ENCODE assay signal across 15 mouse cellular contexts in genomic region chr9:62426021-62426420, GRCm38 (mm10).
DNase-seq lines count a peak whose midpoint lies in the region; ATAC-seq and TF ChIP-seq lines count a peak whose summit lies in the region.
"Had no signal": no experiment of that assay in that cellular context is flagged by ENCODE, and none has a peak within 500 bp of the region (broad histone marks: within the 10 kb centered on the region; RNA-seq: fewer than 3 reads in every experiment).

No protein-coding gene starts in this region.

- no peaks in the 10 kb centered on the region for H3K27me3 ChIP-seq in embryonic facial prominence, embryonic 12.5 days
- H3K27me3 ChIP-seq in embryonic facial prominence, embryonic 10.5 days (replicated peaks; ENCODE audit: low read depth, poor library complexity, severe bottlenecking), result no peaks in the 10 kb centered on the region
- no peaks in the 10 kb centered on the region for H3K27me3 ChIP-seq in heart, postnatal 0 days (ENCODE audit: control insufficient read depth, insufficient read depth, low read length)
- H3K27me3 ChIP-seq in liver, postnatal 0 days (ENCODE audit: insufficient read depth, low read length), result no peaks in the 10 kb centered on the region
- no peaks in the 10 kb centered on the region for H3K27me3 ChIP-seq in liver, embryonic 12.5 days (replicated peaks)
- H3K27me3 ChIP-seq: hindbrain, embryonic 15.5 days; liver, embryonic 15.5 days; neural tube, embryonic 12.5 days had no signal

- intact Hi-C loops in heart, postnatal 10 days (cut with DNase I), result no loop called here

- no peaks in the 10 kb centered on the region for H3K9me3 ChIP-seq in embryonic facial prominence, embryonic 12.5 days
- no peaks in the 10 kb centered on the region for H3K9me3 ChIP-seq in embryonic facial prominence, embryonic 10.5 days
- H3K9me3 ChIP-seq in heart, postnatal 0 days (replicated peaks; ENCODE audit: control insufficient read depth, low read length), result no peaks in the 10 kb centered on the region
- H3K9me3 ChIP-seq in liver, postnatal 0 days (ENCODE audit: low read length), result no peaks in the 10 kb centered on the region
- no peaks in the 10 kb centered on the region for H3K9me3 ChIP-seq in liver, embryonic 12.5 days (replicated peaks)
- H3K9me3 ChIP-seq: hindbrain, embryonic 15.5 days; limb, embryonic 10.5 days; liver, embryonic 15.5 days; neural tube, embryonic 12.5 days had no signal

- no peak overlapping the region for H3K4me2 ChIP-seq in embryonic facial prominence, embryonic 12.5 days (replicated peaks)
- H3K4me2 ChIP-seq in heart, postnatal 0 days (ENCODE audit: low read depth, low read length), result no peak overlapping the region
- no peak overlapping the region for H3K4me2 ChIP-seq in liver, postnatal 0 days (ENCODE audit: low read depth, low read length)
- no peak overlapping the region for H3K4me2 ChIP-seq in liver, embryonic 12.5 days
- H3K4me2 ChIP-seq: hindbrain, embryonic 15.5 days; liver, embryonic 15.5 days; neural tube, embryonic 12.5 days had no signal

- no peak overlapping the region for H3K4me3 ChIP-seq in embryonic facial prominence, embryonic 12.5 days
- H3K4me3 ChIP-seq in embryonic facial prominence, embryonic 10.5 days, result no peak overlapping the region
- H3K4me3 ChIP-seq in heart, postnatal 0 days (ENCODE audit: low read depth, low read length), result no peak overlapping the region
- no peak overlapping the region for H3K4me3 ChIP-seq in liver, postnatal 0 days (ENCODE audit: low read depth, low read length)
- H3K4me3 ChIP-seq in liver, embryonic 12.5 days, result no peak overlapping the region
- H3K4me3 ChIP-seq: hindbrain, embryonic 15.5 days; limb, embryonic 10.5 days; liver, embryonic 15.5 days; neural tube, embryonic 12.5 days had no signal

- H3K36me3 ChIP-seq in embryonic facial prominence, embryonic 12.5 days, result peaks cover 13% of the 10 kb centered on the region
- peaks cover 27% of the 10 kb centered on the region for H3K36me3 ChIP-seq in embryonic facial prominence, embryonic 10.5 days (replicated peaks)
- peaks cover 4% of the 10 kb centered on the region; the same call in 1 of the 2 replicates for H3K36me3 ChIP-seq in heart, postnatal 0 days (replicated peaks; ENCODE audit: control insufficient read depth, insufficient read depth, low read length)
- no peaks in the 10 kb centered on the region for H3K36me3 ChIP-seq in liver, postnatal 0 days (replicated peaks; ENCODE audit: insufficient read depth, low read length)
- H3K36me3 ChIP-seq in liver, embryonic 12.5 days, result no peaks in the 10 kb centered on the region
- H3K36me3 ChIP-seq: limb, embryonic 10.5 days; liver, embryonic 15.5 days had no signal

- TF ChIP-seq CTCF in heart, postnatal 0 days (IDR thresholded peaks at IDR 0.05; ENCODE audit: low read depth), result no peak
- TF ChIP-seq CTCF in liver, postnatal 0 days (IDR thresholded peaks at IDR 0.05; ENCODE audit: low read depth), result no peak

- DNase-seq in embryonic facial prominence, embryonic 10.5 days (ENCODE audit: low spot score), result no peak
- no peak for DNase-seq in heart, postnatal 0 days (ENCODE audit: low spot score)
- DNase-seq in heart, postnatal 10 days, result no peak
- DNase-seq in liver, postnatal 0 days, result no peak
- peak; percentile 28 to 55 for DNase-seq in kidney, postnatal 36 days
- DNase-seq: B cell, adult 2 months; layer of hippocampus, postnatal 36 days; right cerebral cortex, postnatal 25 days had no signal

- no peak overlapping the region for H3K9ac ChIP-seq in embryonic facial prominence, embryonic 12.5 days
- H3K9ac ChIP-seq in heart, postnatal 0 days (replicated peaks; ENCODE audit: low read depth, low read length), result no peak overlapping the region
- H3K9ac ChIP-seq in liver, postnatal 0 days (replicated peaks), result no peak overlapping the region
- no peak overlapping the region for H3K9ac ChIP-seq in liver, embryonic 12.5 days
- H3K9ac ChIP-seq: hindbrain, embryonic 15.5 days; liver, embryonic 15.5 days; neural tube, embryonic 12.5 days had no signal

- TF ChIP-seq EP300 in heart, postnatal 0 days (IDR thresholded peaks at IDR 0.05; ENCODE audit: low read depth), result no peak
- no peak for TF ChIP-seq EP300 in liver, postnatal 0 days (IDR thresholded peaks at IDR 0.05; ENCODE audit: low read depth)

- 0 out of 2 replicates have a peak, but pooled peaks cover 5% of the 10 kb centered on the region for H3K4me1 ChIP-seq in embryonic facial prominence, embryonic 12.5 days
- H3K4me1 ChIP-seq in embryonic facial prominence, embryonic 10.5 days, result peaks cover 6% of the 10 kb centered on the region
- H3K4me1 ChIP-seq in heart, postnatal 0 days (ENCODE audit: control insufficient read depth, insufficient read depth), result peaks cover 5% of the 10 kb centered on the region; the same call in 1 of the 2 replicates
- H3K4me1 ChIP-seq in liver, postnatal 0 days (ENCODE audit: insufficient read depth), result peaks cover 7% of the 10 kb centered on the region
- peaks cover 26% of the 10 kb centered on the region for H3K4me1 ChIP-seq in liver, embryonic 12.5 days
- H3K4me1 ChIP-seq: hindbrain, embryonic 15.5 days had no signal

- 92% methylated on average over 19 of the region's 19 CpGs for WGBS in embryonic facial prominence, embryonic 12.5 days
- WGBS in embryonic facial prominence, embryonic 10.5 days, result 94% methylated on average over 19 of the region's 19 CpGs
- WGBS in heart, postnatal 0 days, result 64% methylated on average over 19 of the region's 19 CpGs
- 88% methylated on average over 16 of the region's 19 CpGs for WGBS in liver, postnatal 0 days (ENCODE audit: insufficient replicate concordance)
- 85% methylated on average over 19 of the region's 19 CpGs for WGBS in liver, embryonic 12.5 days (ENCODE audit: insufficient replicate concordance)

- H3K27ac ChIP-seq in embryonic facial prominence, embryonic 12.5 days, result 0 out of 2 replicates have a peak overlapping the region, but pooled peaks have one; percentile 13
- H3K27ac ChIP-seq in embryonic facial prominence, embryonic 10.5 days (replicated peaks), result no peak overlapping the region
- peak overlapping the region; percentile 56; the same call in 1 of the 2 replicates for H3K27ac ChIP-seq in heart, postnatal 0 days (ENCODE audit: low read depth)
- peak overlapping the region; percentile 48; the same call in 1 of the 2 replicates for H3K27ac ChIP-seq in liver, postnatal 0 days (ENCODE audit: low read depth)
- H3K27ac ChIP-seq in liver, embryonic 12.5 days, result no peak overlapping the region
- H3K27ac ChIP-seq: hindbrain, embryonic 15.5 days; limb, embryonic 10.5 days; liver, embryonic 15.5 days; neural tube, embryonic 12.5 days had no signal

- no peak for ATAC-seq in embryonic facial prominence, embryonic 12.5 days (ENCODE audit: insufficient number of reproducible peaks, insufficient read depth, low FRiP score, low TSS enrichment)
- no peak for ATAC-seq in heart, postnatal 0 days (ENCODE audit: insufficient read depth, low read depth)
- no peak for ATAC-seq in liver, postnatal 0 days
- ATAC-seq in liver, embryonic 12.5 days, result no peak
- ATAC-seq: forebrain, embryonic 14.5 days had no signal

Comparison
In these comparisons a context has a peak if more than half of its experiments do, and no peak if none do; other contexts are left out.
1. H3K27ac ChIP-seq: peak in embryonic facial prominence, embryonic 12.5 days (single experiment), heart, postnatal 0 days (single experiment) and liver, postnatal 0 days (single experiment); none in embryonic facial prominence, embryonic 10.5 days (single experiment) and liver, embryonic 12.5 days (single experiment).
2. DNase-seq: peak in kidney, postnatal 36 days (2 of 2); none in embryonic facial prominence, embryonic 10.5 days (single experiment), heart, postnatal 0 days (single experiment), heart, postnatal 10 days (0 of 2) and liver, postnatal 0 days (single experiment).